Mouse (Mus musculus): ENCODE results near the gene Chchd10. TPM values are rescaled to one million over a fixed set of nuclear protein-coding genes. Genes with fewer than 3 reads are reported as not detected.

Gene Chchd10
- polyA plus RNA-seq, 1 experiment from 2014 or later = 37.8 TPM

GRCm38 (mm10) chr10:75931311-75931710, 1.6 kb upstream of the Chchd10 start:
- H3K27me3 ChIP-seq = peaks cover 50% of the 10 kb centered on the region
- ATAC-seq (ENCODE audit: low FRiP score) = no peak
- 24% methylated on average over 7 of the region's 7 CpGs for WGBS
- H3K9ac ChIP-seq = peak overlapping the region; percentile 87
- H3K4me1 ChIP-seq (replicated peaks) = peaks cover 46% of the 10 kb centered on the region
- peak overlapping the region; percentile 93 for H3K4me2 ChIP-seq
- no peak overlapping the region for H3K27ac ChIP-seq
- H3K4me3 ChIP-seq = peak overlapping the region; percentile 51
- H3K9me3 ChIP-seq = no peaks in the 10 kb centered on the region
- peaks cover 16% of the 10 kb centered on the region for H3K36me3 ChIP-seq

- no peaks in the 10 kb centered on the region for H3K9me3 ChIP-seq
- H3K27me3 ChIP-seq = peaks cover 59% of the 10 kb centered on the region
- ATAC-seq (ENCODE audit: low FRiP score) = peak; percentile 37
- H3K4me1 ChIP-seq (replicated peaks) = peaks cover 48% of the 10 kb centered on the region
- H3K27ac ChIP-seq = peak overlapping the region; percentile 40; the same call in 1 of the 2 replicates
- peak overlapping the region; percentile 93 for H3K4me2 ChIP-seq
- 1% methylated on average over 22 of the region's 44 CpGs for WGBS
- peak overlapping the region; percentile 87 for H3K9ac ChIP-seq
- peaks cover 9% of the 10 kb centered on the region; the same call in 1 of the 2 replicates for H3K36me3 ChIP-seq
- peak overlapping the region; percentile 51 for H3K4me3 ChIP-seq
Observed at GRCm38 (mm10) chr10:75932081-75932678, 750 bp upstream of the Chchd10 start.

GRCm38 (mm10) chr10:75934991-75935390, 2.1 kb downstream of the Chchd10 start:
- peaks cover 54% of the 10 kb centered on the region for H3K4me1 ChIP-seq (replicated peaks)
- H3K4me3 ChIP-seq = peak overlapping the region; percentile 57
- ATAC-seq (ENCODE audit: low FRiP score) = no peak
- peaks cover 69% of the 10 kb centered on the region for H3K27me3 ChIP-seq
- H3K27ac ChIP-seq = no peak overlapping the region
- H3K9ac ChIP-seq = no peak overlapping the region
- H3K36me3 ChIP-seq = no peaks in the 10 kb centered on the region
- H3K9me3 ChIP-seq = no peaks in the 10 kb centered on the region
- 53% methylated on average over 1 of the region's 1 CpGs for WGBS
- H3K4me2 ChIP-seq = peak overlapping the region; percentile 90

- peak within 1 kb of the TSS; percentile 57 for H3K4me3 ChIP-seq
- H3K9me3 ChIP-seq = no peaks in the 10 kb centered on the region
- ATAC-seq (ENCODE audit: low FRiP score) = peak; percentile 71
- H3K4me1 ChIP-seq (replicated peaks) = peaks cover 51% of the 10 kb centered on the region
- H3K4me2 ChIP-seq = peak within 1 kb of the TSS; percentile 90
- WGBS = 2% methylated on average over 51 of the region's 51 CpGs
- H3K27ac ChIP-seq = peak within 1 kb of the TSS; percentile 71; the same call in 1 of the 2 replicates
- peaks cover 61% of the 10 kb centered on the region for H3K27me3 ChIP-seq
- H3K9ac ChIP-seq = peak within 1 kb of the TSS; percentile 75
- H3K36me3 ChIP-seq = no peaks in the 10 kb centered on the region
Observed at GRCm38 (mm10) chr10:75935680-75936541, 3.0 kb downstream of the Chchd10 start, which contains the start of gene Mmp11. Gene Mmp11, minus strand, starts transcription at chr10:75936496.

- no peaks in the 10 kb centered on the region for H3K9me3 ChIP-seq
- H3K27me3 ChIP-seq = peaks cover 51% of the 10 kb centered on the region
- H3K36me3 ChIP-seq = no peaks in the 10 kb centered on the region
- no peak overlapping the region for H3K4me3 ChIP-seq
- H3K4me2 ChIP-seq = peak overlapping the region; percentile 90; the same call in 1 of the 2 replicates
- peaks cover 42% of the 10 kb centered on the region for H3K4me1 ChIP-seq (replicated peaks)
- no peak overlapping the region for H3K9ac ChIP-seq
- ATAC-seq (ENCODE audit: low FRiP score) = no peak
- 31% methylated on average over 18 of the region's 18 CpGs for WGBS
- no peak overlapping the region for H3K27ac ChIP-seq
Observed at GRCm38 (mm10) chr10:75936909-75937667, 4.2 kb downstream of the Chchd10 start.

GRCm38 (mm10) chr10:75937851-75938643, 5.1 kb downstream of the Chchd10 start:
- H3K4me1 ChIP-seq (replicated peaks) = peaks cover 33% of the 10 kb centered on the region
- no peak overlapping the region for H3K4me2 ChIP-seq
- no peak for ATAC-seq (ENCODE audit: low FRiP score)
- no peak overlapping the region for H3K9ac ChIP-seq
- no peaks in the 10 kb centered on the region for H3K36me3 ChIP-seq
- 52% methylated on average over 9 of the region's 10 CpGs for WGBS
- H3K27me3 ChIP-seq = peaks cover 45% of the 10 kb centered on the region
- H3K27ac ChIP-seq = no peak overlapping the region
- no peaks in the 10 kb centered on the region for H3K9me3 ChIP-seq
- no peak overlapping the region for H3K4me3 ChIP-seq

GRCm38 (mm10) chr10:75939481-75940234, 6.7 kb downstream of the Chchd10 start:
- 40% methylated on average over 9 of the region's 9 CpGs for WGBS
- Histone ChIP-seq H3K9ac (no peak overlapping the region), H3K9me3 (no peaks in the 10 kb centered on the region), H3K4me1 (replicated peaks) (peaks cover 45% of the 10 kb centered on the region), H3K4me3 (no peak overlapping the region), H3K27ac (no peak overlapping the region), H3K36me3 (no peaks in the 10 kb centered on the region), H3K27me3 (peaks cover 41% of the 10 kb centered on the region), H3K4me2 (no peak overlapping the region)
- no peak for ATAC-seq (ENCODE audit: low FRiP score)

GRCm38 (mm10) chr10:75940520-75940919, 7.6 kb downstream of the Chchd10 start, which contains the start of gene Gm867:
Gene Gm867, minus strand, starts transcription at chr10:75940672.
- WGBS = 76% methylated on average over 5 of the region's 5 CpGs
- Histone ChIP-seq H3K4me3 (no peak within 1 kb of the TSS), H3K36me3 (no peaks in the 10 kb centered on the region), H3K27ac (0 out of 2 replicates have a peak within 1 kb of the TSS, but pooled peaks have one; percentile 0), H3K9ac (no peak within 1 kb of the TSS; the same call in 1 of the 2 replicates), H3K4me1 (replicated peaks) (peaks cover 38% of the 10 kb centered on the region), H3K9me3 (no peaks in the 10 kb centered on the region), H3K4me2 (no peak within 1 kb of the TSS), H3K27me3 (peaks cover 33% of the 10 kb centered on the region)
- no peak for ATAC-seq (ENCODE audit: low FRiP score)

- H3K9me3 ChIP-seq = no peaks in the 10 kb centered on the region
- H3K27me3 ChIP-seq = peaks cover 26% of the 10 kb centered on the region
- H3K4me3 ChIP-seq = no peak overlapping the region
- no peak overlapping the region for H3K27ac ChIP-seq
- H3K9ac ChIP-seq = no peak overlapping the region
- no peak overlapping the region for H3K4me2 ChIP-seq
- ATAC-seq (ENCODE audit: low FRiP score) = no peak
- no peaks in the 10 kb centered on the region for H3K36me3 ChIP-seq
- WGBS = 60% methylated on average over 9 of the region's 9 CpGs
- H3K4me1 ChIP-seq (replicated peaks) = peaks cover 31% of the 10 kb centered on the region
Observed at GRCm38 (mm10) chr10:75941042-75941824, 8.3 kb downstream of the Chchd10 start.

- H3K27ac ChIP-seq = peak within 1 kb of the TSS; percentile 68
- H3K36me3 ChIP-seq = no peaks in the 10 kb centered on the region
- no peak within 1 kb of the TSS for H3K9ac ChIP-seq
- H3K9me3 ChIP-seq = no peaks in the 10 kb centered on the region
- WGBS = 81% methylated on average over 15 of the region's 15 CpGs
- peaks cover 10% of the 10 kb centered on the region for H3K27me3 ChIP-seq
- 0 out of 2 replicates have a peak within 1 kb of the TSS, but pooled peaks have one; percentile 1 for H3K4me2 ChIP-seq
- ATAC-seq (ENCODE audit: low FRiP score) = no peak
- H3K4me1 ChIP-seq (replicated peaks) = peaks cover 21% of the 10 kb centered on the region
- no peak within 1 kb of the TSS for H3K4me3 ChIP-seq
Observed at GRCm38 (mm10) chr10:75942736-75943477, 10.0 kb downstream of the Chchd10 start, which contains the start of gene Vpreb3. Gene Vpreb3, plus strand, starts transcription at chr10:75943057.

Data from hindbrain, embryonic 13.5 days (tissue).